Mouse (Mus musculus) bone marrow macrophage, adult 2 months (primary cell): ENCODE results near the gene Olfr56. TPM values are rescaled to one million over a fixed set of nuclear protein-coding genes. Genes with fewer than 3 reads are reported as not detected.

Source experiments
- H3K27ac ChIP-seq: 2 replicates; pipeline ENCODE4 v1.5.1; 2012; ENCODE audit warnings: low read depth, low read length; ENCODE audit not compliant: insufficient read depth
- H3K4me1 ChIP-seq: 2 replicates; pipeline ENCODE4 v1.6.1; 2012; ENCODE audit warnings: low read length; ENCODE audit not compliant: control insufficient read depth, insufficient read depth
- H3K4me3 ChIP-seq: 2 replicates; pipeline ENCODE4 v1.5.1; 2012; ENCODE audit warnings: mild to moderate bottlenecking, low read length, moderate library complexity; ENCODE audit not compliant: insufficient read depth
- CTCF ChIP-seq: IDR thresholded peaks from 2 replicates; pipeline ENCODE4 v1.5.1; 2012; ENCODE audit warnings: low read depth, mild to moderate bottlenecking, low read length, moderate library complexity
- POLR2A ChIP-seq: IDR thresholded peaks from 2 replicates; pipeline ENCODE4 v1.6.1; 2012; ENCODE audit warnings: mild to moderate bottlenecking, low read depth, low read length, borderline replicate concordance
- polyA plus RNA-seq: library from polyadenylated mRNA; stranded (reverse); fragments of >200 nt; gene quantifications from 2 replicates; pipeline ENCODE4 v1.2.4, GENCODE M21; 2012; ENCODE audit not compliant: missing spikeins, insufficient read depth, insufficient read length

The Olfr56 gene
- polyA plus RNA-seq, 1 experiment = 1.3 TPM

- TF ChIP-seq POLR2A (no peak), CTCF (no peak)
- Histone ChIP-seq H3K27ac (peak overlapping the region; percentile 97), H3K4me3 (0 out of 2 replicates have a peak overlapping the region, but pooled peaks have one; percentile 1), H3K4me1 (peaks cover 27% of the 10 kb centered on the region)
These were observed 98.3 kb downstream of the Olfr56 start for GRCm38 (mm10) chr11:49077012-49077411.

GRCm38 (mm10) chr11:49078719-49079118 lies 100.0 kb downstream of the Olfr56 start:
- H3K4me3 ChIP-seq = no peak overlapping the region
- H3K4me1 ChIP-seq = peaks cover 35% of the 10 kb centered on the region
- H3K27ac ChIP-seq = no peak overlapping the region

DNA sequence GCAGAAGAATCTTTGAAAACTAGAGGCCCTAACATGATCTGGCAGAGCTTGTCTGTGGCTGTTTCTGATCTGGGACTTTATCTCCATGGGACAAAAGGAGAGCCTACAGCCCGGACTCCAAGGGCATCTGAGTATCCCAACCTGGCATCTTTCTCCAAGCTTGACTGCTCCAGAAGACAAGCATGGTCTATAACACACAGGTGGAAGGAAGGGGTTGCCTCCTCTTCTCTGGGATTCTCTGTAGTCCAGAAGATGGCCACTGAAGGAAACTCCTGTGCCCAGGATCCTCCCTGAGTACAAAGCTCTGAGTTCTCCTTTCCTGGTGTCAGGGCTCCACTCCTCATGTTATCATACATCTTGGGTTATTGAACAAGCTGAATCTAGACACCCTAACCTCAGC lies 101.9 kb downstream of the Olfr56 start:
- no peak for TF ChIP-seq CTCF
- no peak for TF ChIP-seq POLR2A
- Histone ChIP-seq H3K27ac (0 out of 2 replicates have a peak overlapping the region, but pooled peaks have one; percentile 15), H3K4me1 (peaks cover 35% of the 10 kb centered on the region), H3K4me3 (no peak overlapping the region)

More at GRCm38 (mm10) chr11:49078719-49079118, 100.0 kb downstream of the Olfr56 start:
- TF ChIP-seq CTCF (no peak), POLR2A (no peak)

- H3K4me1 ChIP-seq = peaks cover 34% of the 10 kb centered on the region
- no peak for TF ChIP-seq POLR2A
- TF ChIP-seq CTCF = no peak
- H3K27ac ChIP-seq = no peak overlapping the region
- H3K4me3 ChIP-seq = no peak overlapping the region
These were observed 102.7 kb downstream of the Olfr56 start for GRCm38 (mm10) chr11:49081356-49081755.

- H3K4me1 ChIP-seq = peaks cover 37% of the 10 kb centered on the region
- no peak overlapping the region for H3K4me3 ChIP-seq
- peak overlapping the region; percentile 6; the same call in 1 of the 2 replicates for H3K27ac ChIP-seq
- TF ChIP-seq CTCF = no peak
- TF ChIP-seq POLR2A = no peak
These were observed 103.2 kb downstream of the Olfr56 start for GRCm38 (mm10) chr11:49081886-49082285.

- Histone ChIP-seq H3K4me1 (peaks cover 37% of the 10 kb centered on the region), H3K27ac (no peak overlapping the region), H3K4me3 (no peak overlapping the region)
- TF ChIP-seq POLR2A = no peak
- no peak for TF ChIP-seq CTCF
These were observed 104.5 kb downstream of the Olfr56 start for GRCm38 (mm10) chr11:49083146-49083545.

DNA sequence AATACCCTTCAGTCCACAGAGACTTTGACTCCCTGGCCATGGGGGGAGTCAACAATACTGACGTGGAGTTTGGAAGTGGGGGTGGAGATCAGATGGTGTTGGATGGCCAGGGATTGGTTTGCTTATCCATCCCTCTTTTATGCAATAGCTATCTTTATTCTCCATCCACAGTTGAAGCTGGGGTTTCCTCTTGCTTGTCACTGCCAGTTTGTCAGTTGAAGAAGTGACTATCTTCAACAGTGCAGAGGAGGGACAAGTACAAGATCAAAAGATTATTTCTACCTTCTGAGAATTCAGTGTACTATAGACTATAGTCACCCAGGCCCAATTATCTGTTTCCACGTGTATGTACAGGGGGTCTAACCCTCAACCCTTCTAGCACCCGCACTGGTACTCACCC lies 105.1 kb downstream of the Olfr56 start:
- TF ChIP-seq CTCF (no peak), POLR2A (no peak)
- Histone ChIP-seq H3K4me3 (no peak overlapping the region), H3K4me1 (peaks cover 37% of the 10 kb centered on the region), H3K27ac (no peak overlapping the region)

DNA sequence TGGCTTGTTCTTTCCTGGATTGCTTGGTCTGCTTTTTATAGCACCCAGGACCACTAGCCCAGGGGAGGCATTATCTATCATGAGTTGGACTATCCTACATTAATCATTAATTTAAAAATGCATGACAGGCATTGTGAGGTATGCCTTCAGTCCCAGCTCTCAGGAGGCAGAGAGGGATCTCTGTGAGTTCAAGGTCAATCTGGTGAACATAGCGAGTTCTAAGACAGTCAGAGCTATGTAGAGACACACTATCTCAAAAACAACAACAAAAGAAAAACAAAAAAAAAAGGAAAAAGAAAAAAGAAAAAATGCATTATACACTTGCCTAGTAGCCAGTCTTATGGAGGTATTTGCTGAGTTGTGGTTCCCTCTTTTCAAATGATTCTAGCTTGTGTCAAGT lies 105.7 kb downstream of the Olfr56 start:
- peaks cover 37% of the 10 kb centered on the region for H3K4me1 ChIP-seq
- no peak for TF ChIP-seq CTCF
- no peak for TF ChIP-seq POLR2A
- no peak overlapping the region for H3K4me3 ChIP-seq
- H3K27ac ChIP-seq = no peak overlapping the region

DNA sequence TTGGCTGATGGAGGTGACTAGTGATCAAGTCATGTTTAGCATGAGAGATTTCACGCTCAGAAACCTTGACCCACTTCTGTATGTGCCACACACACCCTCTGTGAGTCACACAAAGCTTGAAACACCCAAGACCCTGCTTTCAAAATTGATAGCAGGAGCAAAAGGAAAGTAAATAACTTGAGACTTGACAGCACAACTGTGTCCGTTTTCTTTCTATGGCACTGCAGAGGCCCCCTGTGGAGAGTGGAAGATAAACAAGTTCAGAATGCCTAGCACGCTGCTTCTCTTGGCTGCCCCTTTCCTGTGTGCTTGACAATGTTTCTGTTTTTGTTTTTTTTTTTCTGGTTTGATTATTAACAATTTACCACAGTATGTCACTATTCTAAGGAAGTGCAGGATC lies 106.2 kb downstream of the Olfr56 start:
- no peak overlapping the region for H3K4me3 ChIP-seq
- TF ChIP-seq CTCF (no peak), POLR2A (no peak)
- peaks cover 35% of the 10 kb centered on the region for H3K4me1 ChIP-seq
- H3K27ac ChIP-seq = no peak overlapping the region

DNA sequence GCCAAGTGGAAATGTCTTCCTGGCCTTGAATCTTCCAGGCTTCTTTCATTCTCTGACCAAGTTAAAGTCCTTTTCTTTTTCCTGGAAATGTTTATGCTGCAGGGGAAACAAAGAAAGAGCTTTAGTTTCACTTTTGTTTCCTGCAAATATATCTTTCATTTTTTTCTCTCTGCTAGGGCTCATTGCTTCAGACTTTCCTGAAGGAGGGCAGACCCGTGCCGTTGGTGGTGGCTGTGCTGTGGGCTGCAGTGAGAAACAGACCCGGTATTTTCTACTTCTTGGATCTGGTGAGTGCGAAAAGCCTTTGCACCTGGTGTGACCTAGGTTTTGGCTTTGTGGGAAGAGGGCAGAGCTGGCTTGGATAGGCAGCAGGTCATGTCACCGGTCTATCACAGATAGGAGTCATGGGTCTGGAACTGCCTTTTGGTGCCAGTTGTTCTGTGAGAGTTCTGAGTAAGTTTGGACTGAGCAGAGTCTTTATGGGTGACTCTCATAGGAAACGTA lies 108.2 kb downstream of the Olfr56 start:
- H3K27ac ChIP-seq = peak overlapping the region; percentile 21
- TF ChIP-seq CTCF (no peak), POLR2A (no peak)
- H3K4me3 ChIP-seq = peak overlapping the region; percentile 48
- H3K4me1 ChIP-seq = peaks cover 25% of the 10 kb centered on the region
